Mouse (Mus musculus): ENCODE data around the gene Fbxl18. TPM values are rescaled to one million over a fixed set of nuclear protein-coding genes. Genes with fewer than 3 reads are reported as not detected.

Fbxl18 gene
- polyA plus RNA-seq, 1 experiment from 2014 or later, result 16.5 TPM

- Histone ChIP-seq H3K9ac (no peak overlapping the region), H3K36me3 (peaks cover 44% of the 10 kb centered on the region), H3K4me3 (no peak overlapping the region), H3K4me2 (replicated peaks) (no peak overlapping the region), H3K9me3 (no peaks in the 10 kb centered on the region), H3K4me1 (peaks cover 14% of the 10 kb centered on the region), H3K27me3 (no peaks in the 10 kb centered on the region), H3K27ac (no peak overlapping the region)
- 33% methylated on average over 11 of the region's 11 CpGs for WGBS
- ATAC-seq (ENCODE audit: insufficient number of reproducible peaks, insufficient read depth, low FRiP score, low TSS enrichment), result peak; percentile 50
These were observed 17.6 kb downstream of the Fbxl18 start for GRCm38 (mm10) chr5:142877337-142878280.

GRCm38 (mm10) chr5:142876896-142877295 lies 18.3 kb downstream of the Fbxl18 start:
- H3K9me3 ChIP-seq, result no peaks in the 10 kb centered on the region
- H3K4me1 ChIP-seq, result peaks cover 14% of the 10 kb centered on the region
- peaks cover 49% of the 10 kb centered on the region for H3K36me3 ChIP-seq
- H3K4me3 ChIP-seq, result no peak overlapping the region
- no peak for ATAC-seq (ENCODE audit: insufficient number of reproducible peaks, insufficient read depth, low FRiP score, low TSS enrichment)
- no peak overlapping the region for H3K4me2 ChIP-seq (replicated peaks)
- no peak overlapping the region for H3K9ac ChIP-seq
- no peak overlapping the region for H3K27ac ChIP-seq
- 92% methylated on average over 5 of the region's 5 CpGs for WGBS
- no peaks in the 10 kb centered on the region for H3K27me3 ChIP-seq

GRCm38 (mm10) chr5:142875513-142875905 lies 19.7 kb downstream of the Fbxl18 start:
- Histone ChIP-seq H3K9ac (no peak overlapping the region), H3K36me3 (peaks cover 53% of the 10 kb centered on the region), H3K9me3 (no peaks in the 10 kb centered on the region), H3K27me3 (no peaks in the 10 kb centered on the region), H3K4me1 (peaks cover 5% of the 10 kb centered on the region; the same call in 1 of the 2 replicates), H3K4me2 (replicated peaks) (no peak overlapping the region), H3K4me3 (no peak overlapping the region), H3K27ac (no peak overlapping the region)
- no peak for ATAC-seq (ENCODE audit: insufficient number of reproducible peaks, insufficient read depth, low FRiP score, low TSS enrichment)
- 94% methylated on average over 10 of the region's 10 CpGs for WGBS

GRCm38 (mm10) chr5:142874791-142875512 lies 20.3 kb downstream of the Fbxl18 start:
- H3K4me1 ChIP-seq, result peaks cover 5% of the 10 kb centered on the region; the same call in 1 of the 2 replicates
- no peak overlapping the region for H3K9ac ChIP-seq
- H3K4me3 ChIP-seq, result no peak overlapping the region
- WGBS, result 83% methylated on average over 13 of the region's 13 CpGs
- no peaks in the 10 kb centered on the region for H3K27me3 ChIP-seq
- H3K4me2 ChIP-seq (replicated peaks), result no peak overlapping the region
- peaks cover 53% of the 10 kb centered on the region for H3K36me3 ChIP-seq
- no peak overlapping the region for H3K27ac ChIP-seq
- ATAC-seq (ENCODE audit: insufficient number of reproducible peaks, insufficient read depth, low FRiP score, low TSS enrichment), result no peak
- no peaks in the 10 kb centered on the region for H3K9me3 ChIP-seq

GRCm38 (mm10) chr5:142873718-142874117 lies 21.5 kb downstream of the Fbxl18 start:
- Histone ChIP-seq H3K27me3 (no peaks in the 10 kb centered on the region), H3K9ac (no peak overlapping the region), H3K4me2 (replicated peaks) (no peak overlapping the region), H3K36me3 (peaks cover 60% of the 10 kb centered on the region), H3K4me3 (no peak overlapping the region), H3K9me3 (no peaks in the 10 kb centered on the region), H3K4me1 (peaks cover 9% of the 10 kb centered on the region), H3K27ac (no peak overlapping the region)
- WGBS, result 90% methylated on average over 7 of the region's 7 CpGs
- ATAC-seq (ENCODE audit: insufficient number of reproducible peaks, insufficient read depth, low FRiP score, low TSS enrichment), result no peak

GRCm38 (mm10) chr5:142871765-142872164 lies 23.5 kb downstream of the Fbxl18 start:
- Histone ChIP-seq H3K4me1 (peaks cover 3% of the 10 kb centered on the region; the same call in 1 of the 2 replicates), H3K36me3 (peaks cover 58% of the 10 kb centered on the region), H3K9ac (no peak overlapping the region), H3K27me3 (no peaks in the 10 kb centered on the region), H3K9me3 (no peaks in the 10 kb centered on the region), H3K27ac (no peak overlapping the region), H3K4me3 (no peak overlapping the region), H3K4me2 (replicated peaks) (no peak overlapping the region)
- WGBS, result 60% methylated on average over 12 of the region's 12 CpGs
- 0 out of 2 replicates have a peak, but pooled peaks have one; percentile 12 for ATAC-seq (ENCODE audit: insufficient number of reproducible peaks, insufficient read depth, low FRiP score, low TSS enrichment)

- Histone ChIP-seq H3K4me2 (replicated peaks) (no peak overlapping the region), H3K9ac (no peak overlapping the region), H3K36me3 (peaks cover 49% of the 10 kb centered on the region), H3K27ac (peak overlapping the region; percentile 41), H3K9me3 (no peaks in the 10 kb centered on the region), H3K4me1 (peaks cover 3% of the 10 kb centered on the region; the same call in 1 of the 2 replicates), H3K4me3 (no peak overlapping the region), H3K27me3 (no peaks in the 10 kb centered on the region)
- no peak for ATAC-seq (ENCODE audit: insufficient number of reproducible peaks, insufficient read depth, low FRiP score, low TSS enrichment)
- 72% methylated on average over 13 of the region's 13 CpGs for WGBS
These were observed 25.8 kb downstream of the Fbxl18 start for GRCm38 (mm10) chr5:142869463-142869862.

GRCm38 (mm10) chr5:142857763-142858229 lies 37.4 kb downstream of the Fbxl18 start:
- Histone ChIP-seq H3K4me1 (no peaks in the 10 kb centered on the region), H3K27me3 (no peaks in the 10 kb centered on the region), H3K36me3 (no peaks in the 10 kb centered on the region), H3K9ac (no peak overlapping the region), H3K4me3 (no peak overlapping the region), H3K4me2 (replicated peaks) (no peak overlapping the region), H3K9me3 (peaks cover 5% of the 10 kb centered on the region; the same call in 1 of the 2 replicates), H3K27ac (no peak overlapping the region)
- no peak for ATAC-seq (ENCODE audit: insufficient number of reproducible peaks, insufficient read depth, low FRiP score, low TSS enrichment)
- WGBS, result 57% methylated on average over 16 of the region's 16 CpGs

GRCm38 (mm10) chr5:142856408-142856807 lies 38.8 kb downstream of the Fbxl18 start:
- no peaks in the 10 kb centered on the region for H3K36me3 ChIP-seq
- no peak overlapping the region for H3K4me3 ChIP-seq
- no peak overlapping the region for H3K4me2 ChIP-seq (replicated peaks)
- no peak overlapping the region for H3K9ac ChIP-seq
- ATAC-seq (ENCODE audit: insufficient number of reproducible peaks, insufficient read depth, low FRiP score, low TSS enrichment), result no peak
- no peak overlapping the region for H3K27ac ChIP-seq
- 82% methylated on average over 4 of the region's 4 CpGs for WGBS
- H3K9me3 ChIP-seq, result peaks cover 5% of the 10 kb centered on the region; the same call in 1 of the 2 replicates
- no peaks in the 10 kb centered on the region for H3K4me1 ChIP-seq
- H3K27me3 ChIP-seq, result no peaks in the 10 kb centered on the region

GRCm38 (mm10) chr5:142854877-142855276 lies 40.3 kb downstream of the Fbxl18 start:
- WGBS, result 82% methylated on average over 10 of the region's 10 CpGs
- H3K27me3 ChIP-seq, result no peaks in the 10 kb centered on the region
- H3K4me2 ChIP-seq (replicated peaks), result no peak overlapping the region
- no peak overlapping the region for H3K9ac ChIP-seq
- H3K9me3 ChIP-seq, result peaks cover 5% of the 10 kb centered on the region; the same call in 1 of the 2 replicates
- H3K36me3 ChIP-seq, result no peaks in the 10 kb centered on the region
- H3K4me1 ChIP-seq, result no peaks in the 10 kb centered on the region
- no peak for ATAC-seq (ENCODE audit: insufficient number of reproducible peaks, insufficient read depth, low FRiP score, low TSS enrichment)
- no peak overlapping the region for H3K4me3 ChIP-seq
- no peak overlapping the region for H3K27ac ChIP-seq

- H3K4me1 ChIP-seq, result no peaks in the 10 kb centered on the region
- no peaks in the 10 kb centered on the region for H3K27me3 ChIP-seq
- H3K9ac ChIP-seq, result no peak overlapping the region
- no peak for ATAC-seq (ENCODE audit: insufficient number of reproducible peaks, insufficient read depth, low FRiP score, low TSS enrichment)
- H3K9me3 ChIP-seq, result peaks cover 5% of the 10 kb centered on the region; the same call in 1 of the 2 replicates
- no peak overlapping the region for H3K27ac ChIP-seq
- H3K4me2 ChIP-seq (replicated peaks), result no peak overlapping the region
- no peak overlapping the region for H3K4me3 ChIP-seq
- H3K36me3 ChIP-seq, result no peaks in the 10 kb centered on the region
- WGBS, result 80% methylated on average over 6 of the region's 6 CpGs
These were observed 41.6 kb downstream of the Fbxl18 start for GRCm38 (mm10) chr5:142853585-142853984.
